Mouse (Mus musculus): ENCODE data around the gene Lrrc2. TPM values are rescaled to one million over a fixed set of nuclear protein-coding genes. Genes with fewer than 3 reads are reported as not detected.

Gene Lrrc2
- total RNA-seq, 2 experiments from 2014 or later: 0.32 to 0.93 TPM

GRCm38 (mm10) chr9:110979411-110979810 is 28.1 kb downstream of the Lrrc2 start:
- intact Hi-C loops (cut with DNase I): no loop called here
- no peak for DNase-seq (ENCODE audit: low spot score in 2 of 2)

- DNase-seq (ENCODE audit: low spot score in 2 of 2): peak; percentile 13
- intact Hi-C loops (cut with DNase I): no loop called here
These were observed 31.0 kb downstream of the Lrrc2 start for GRCm38 (mm10) chr9:110982351-110982750.

DNA sequence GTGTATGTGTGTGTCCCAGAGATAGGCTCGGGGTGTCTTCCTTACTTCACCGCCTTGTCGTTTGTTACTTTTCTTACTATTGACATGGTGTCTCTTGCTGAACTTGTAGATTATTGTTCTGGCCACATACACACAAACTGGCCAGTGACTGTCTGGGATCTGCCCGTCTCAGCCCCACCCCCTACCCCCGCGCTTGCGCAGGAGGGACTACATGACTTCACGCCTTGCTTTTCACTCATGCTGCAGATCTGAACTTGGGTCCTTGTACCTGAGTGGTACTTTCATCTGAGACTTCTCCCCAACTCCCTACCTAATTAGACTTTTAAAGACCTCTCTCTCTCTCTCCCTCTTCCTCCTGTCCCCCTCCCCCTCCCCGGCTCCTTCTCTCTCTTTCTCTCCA is 32.8 kb downstream of the Lrrc2 start:
- intact Hi-C loops (cut with DNase I): no loop called here
- no peak for DNase-seq (ENCODE audit: low spot score in 2 of 2)

- no peak for DNase-seq (ENCODE audit: low spot score in 2 of 2)
- intact Hi-C loops (cut with DNase I): no loop called here
These were observed 34.2 kb downstream of the Lrrc2 start for GRCm38 (mm10) chr9:110985541-110985940.

DNA sequence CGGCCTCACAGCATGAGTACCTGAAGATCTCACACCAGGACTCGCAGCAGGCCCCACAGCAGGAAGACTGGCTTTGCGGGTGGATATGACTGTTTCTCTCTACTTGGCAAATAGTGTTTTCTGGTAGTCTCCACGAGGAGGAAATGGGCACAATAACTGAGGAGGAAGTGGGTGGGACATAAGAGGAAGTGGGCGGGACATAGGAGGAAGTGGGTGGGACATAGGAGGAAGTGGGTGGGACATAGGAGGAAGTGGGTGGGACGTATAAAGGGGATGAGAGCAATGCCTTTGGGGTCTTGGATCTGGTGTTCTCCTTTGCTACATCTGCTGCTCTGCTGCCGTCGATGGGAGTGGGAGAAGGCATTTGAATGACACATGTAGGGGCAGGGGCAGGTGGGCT is 34.6 kb downstream of the Lrrc2 start:
- intact Hi-C loops (cut with DNase I): no loop called here
- DNase-seq (ENCODE audit: low spot score in 2 of 2): no peak

GRCm38 (mm10) chr9:110987331-110987730 is 36.0 kb downstream of the Lrrc2 start:
- no peak for DNase-seq (ENCODE audit: low spot score in 2 of 2)
- intact Hi-C loops (cut with DNase I): no loop called here

DNA sequence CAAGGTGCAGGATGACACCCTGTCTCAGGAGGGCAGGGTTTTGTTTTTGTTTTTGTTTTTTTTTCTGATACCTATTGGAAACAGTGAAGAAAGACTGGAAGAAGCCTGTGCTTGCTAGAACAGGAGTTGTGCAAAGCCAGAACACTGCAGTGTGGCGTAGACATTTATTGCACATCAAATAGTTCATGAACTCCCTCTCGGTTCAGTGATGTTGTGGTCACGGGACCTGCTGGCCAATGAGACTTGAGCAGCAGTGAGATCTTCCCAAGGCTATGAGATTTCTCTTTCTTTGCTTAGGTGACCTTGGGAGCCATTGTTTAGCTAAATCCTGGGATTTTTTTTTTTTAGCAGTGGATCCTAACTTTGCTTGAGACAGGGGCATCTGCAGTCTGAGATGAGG is 36.7 kb downstream of the Lrrc2 start:
- no peak for DNase-seq (ENCODE audit: low spot score in 2 of 2)
- intact Hi-C loops (cut with DNase I): no loop called here

- DNase-seq (ENCODE audit: low spot score in 2 of 2): no peak
- intact Hi-C loops (cut with DNase I): no loop called here
These were observed 37.8 kb downstream of the Lrrc2 start for GRCm38 (mm10) chr9:110989141-110989540.

GRCm38 (mm10) chr9:110989543-110989942 is 38.2 kb downstream of the Lrrc2 start:
- DNase-seq (ENCODE audit: low spot score in 2 of 2): no peak
- intact Hi-C loops (cut with DNase I): no loop called here

- no peak for DNase-seq (ENCODE audit: low spot score in 2 of 2)
- intact Hi-C loops (cut with DNase I): no loop called here
These were observed 38.9 kb downstream of the Lrrc2 start, which contains the start of gene Rtp3 for GRCm38 (mm10) chr9:110990204-110990603. Gene Rtp3 (minus strand): TSS chr9:110990583.

DNA sequence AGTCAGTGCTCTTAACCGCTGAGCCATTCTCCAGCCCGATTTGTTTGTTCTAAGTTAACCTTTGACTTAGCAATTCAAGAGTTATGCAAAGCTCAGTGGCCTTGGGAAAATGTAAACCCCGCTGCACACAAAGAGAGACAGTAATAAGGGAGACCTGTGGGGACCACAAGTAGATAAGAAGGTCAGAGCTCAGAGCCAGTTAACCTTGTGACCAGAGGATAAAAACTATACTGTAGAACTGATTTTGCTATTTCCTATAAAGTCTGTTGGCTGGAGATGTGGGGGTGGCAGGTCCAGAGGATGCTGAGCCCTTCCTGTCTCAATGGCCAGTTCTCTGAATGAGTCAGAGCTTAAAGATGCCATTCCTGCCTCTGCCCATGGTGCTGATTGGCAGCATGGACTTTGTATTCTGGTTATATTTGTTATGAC is 42.0 kb downstream of the Lrrc2 start:
- DNase-seq (ENCODE audit: low spot score in 2 of 2): no peak
- intact Hi-C loops (cut with DNase I): no loop called here

- intact Hi-C loops (cut with DNase I): no loop called here
- peak; percentile 59 to 64 for DNase-seq (ENCODE audit: low spot score in 2 of 2)
These were observed 43.4 kb downstream of the Lrrc2 start for GRCm38 (mm10) chr9:110994716-110995172.

DNA sequence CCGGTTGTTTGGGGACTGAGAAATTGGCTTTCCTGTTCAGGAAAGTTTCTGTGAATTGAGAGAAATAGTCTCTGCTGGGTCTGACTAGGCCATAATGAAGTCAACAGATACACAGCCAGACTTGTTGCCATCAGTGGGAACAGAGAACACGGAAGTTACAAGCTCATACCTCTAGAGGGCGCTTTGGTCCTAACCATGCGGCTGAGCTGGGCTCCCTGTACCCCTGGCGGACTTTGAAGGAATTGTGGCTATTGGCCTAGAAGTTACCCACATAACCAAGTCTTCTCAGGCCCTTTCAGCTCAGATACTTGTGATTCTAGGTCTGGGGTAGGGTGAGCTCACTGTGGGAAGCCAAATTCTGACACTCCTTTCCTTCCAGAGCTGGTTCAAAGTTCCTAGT is 45.9 kb downstream of the Lrrc2 start:
- intact Hi-C loops (cut with DNase I): loop anchor here (2.0 kb wide), 1 partner anchor 76 kb away; no protein-coding TSS in a partner anchor
- DNase-seq (ENCODE audit: low spot score in 2 of 2): peak; percentile 59 to 61

DNA sequence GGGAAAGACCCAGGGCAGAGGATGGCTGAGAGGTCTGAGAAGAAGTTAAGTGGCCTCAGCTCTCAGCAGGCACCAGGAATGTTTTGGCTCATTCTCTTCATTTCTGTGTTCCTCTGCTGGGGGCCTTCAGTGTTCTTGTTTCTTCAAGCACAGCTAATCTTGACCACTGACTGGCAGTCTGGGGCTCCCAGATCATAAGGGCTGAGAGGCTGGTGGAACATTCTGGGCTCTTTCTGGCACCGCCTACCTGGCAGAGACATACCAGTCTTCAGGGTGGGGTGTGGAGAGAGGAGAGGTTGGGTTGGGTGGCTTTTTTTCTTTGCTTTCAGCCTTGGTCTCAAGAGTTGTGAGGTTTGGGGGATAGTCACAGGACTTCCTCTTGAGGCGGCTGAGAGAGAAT is 47.7 kb downstream of the Lrrc2 start:
- DNase-seq (ENCODE audit: low spot score in 2 of 2): no peak
- intact Hi-C loops (cut with DNase I): no loop called here

DNA sequence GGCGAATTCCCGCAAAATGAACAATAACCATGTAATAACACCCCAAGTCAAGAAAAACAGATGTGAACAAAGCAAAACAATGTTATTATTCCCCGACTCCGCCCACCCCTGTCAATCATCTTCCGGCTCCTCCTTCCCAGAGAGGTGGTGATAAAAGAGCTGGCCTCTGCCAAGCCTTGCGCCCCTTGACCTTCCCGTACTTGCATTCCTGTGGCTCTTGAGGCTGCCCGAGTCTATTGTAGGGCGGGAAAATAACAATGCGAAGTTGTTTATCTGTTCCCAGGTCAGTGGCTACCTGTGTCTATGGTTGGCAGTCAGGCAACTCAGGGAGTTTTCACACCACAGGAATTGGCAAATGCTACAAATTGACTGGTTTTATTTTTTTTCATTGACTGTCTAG is 48.5 kb downstream of the Lrrc2 start:
- DNase-seq (ENCODE audit: low spot score in 2 of 2): no peak
- intact Hi-C loops (cut with DNase I): no loop called here

DNA sequence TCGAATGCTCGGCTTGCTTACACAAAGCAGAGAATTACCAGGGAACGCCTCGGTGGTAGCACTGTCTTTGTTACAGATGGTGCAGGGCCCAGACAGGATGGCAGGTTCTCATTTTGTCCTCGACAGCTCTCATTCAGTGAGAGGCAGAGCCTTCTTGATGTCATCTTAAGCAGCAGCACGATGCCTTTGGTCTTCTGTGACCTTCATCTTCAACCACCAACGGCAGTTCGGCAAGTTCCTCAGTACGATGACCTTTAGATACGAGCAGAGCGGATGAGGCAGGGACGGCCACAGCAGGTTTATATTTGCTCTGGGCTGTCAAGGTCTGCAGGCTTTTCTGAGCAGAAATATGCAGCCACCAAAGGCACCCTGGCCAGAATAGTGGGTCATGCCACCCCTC is 50.3 kb downstream of the Lrrc2 start:
- DNase-seq (ENCODE audit: low spot score in 2 of 2): no peak
- intact Hi-C loops (cut with DNase I): no loop called here

DNA sequence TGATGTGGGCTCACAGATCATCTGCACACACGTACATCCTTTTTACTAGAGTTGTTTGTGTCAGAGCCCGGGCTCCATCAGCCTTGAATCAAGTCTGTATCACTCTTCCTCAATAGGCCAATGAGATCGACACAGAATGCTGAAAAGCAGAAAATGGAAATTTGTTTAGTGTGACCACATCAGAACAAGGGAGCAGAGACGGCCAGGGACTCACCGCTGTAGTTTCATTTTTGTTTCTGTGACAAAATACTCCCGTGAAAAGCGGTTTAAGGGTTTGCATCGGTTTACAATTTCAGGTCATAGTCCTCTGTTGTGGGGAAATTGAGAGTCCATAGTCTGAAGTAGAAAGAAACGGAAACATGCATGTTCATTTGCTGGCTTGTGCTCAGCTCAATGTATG is 51.9 kb downstream of the Lrrc2 start:
- no peak for DNase-seq (ENCODE audit: low spot score in 2 of 2)
- intact Hi-C loops (cut with DNase I): no loop called here

- DNase-seq (ENCODE audit: low spot score in 2 of 2): no peak
- intact Hi-C loops (cut with DNase I): no loop called here
These were observed 55.2 kb downstream of the Lrrc2 start for GRCm38 (mm10) chr9:111006544-111006943.

GRCm38 (mm10) chr9:111009763-111010162 is 58.4 kb downstream of the Lrrc2 start:
- intact Hi-C loops (cut with DNase I): no loop called here
- no peak for DNase-seq (ENCODE audit: low spot score in 2 of 2)

DNA sequence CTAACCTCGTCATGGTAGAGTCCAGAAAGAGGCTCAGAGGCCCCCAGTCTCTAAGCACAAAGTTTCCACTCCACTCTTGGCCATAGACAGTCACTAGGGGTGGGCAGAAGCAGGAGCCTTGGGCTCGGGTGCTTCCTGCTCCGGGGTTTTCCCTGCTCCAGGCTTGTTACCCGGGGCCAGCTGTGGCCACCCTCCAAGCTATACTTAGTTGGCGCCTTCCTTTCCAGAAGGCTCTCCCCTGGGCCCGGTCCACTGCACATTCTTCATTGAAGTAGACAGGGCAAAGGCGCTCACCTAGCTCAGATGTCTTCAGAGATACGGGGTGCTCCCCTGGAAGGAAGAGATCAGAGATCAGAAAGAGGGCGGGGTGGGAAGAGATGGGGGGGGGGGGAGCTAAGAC is 60.2 kb downstream of the Lrrc2 start:
- no peak for DNase-seq (ENCODE audit: low spot score in 2 of 2)
- intact Hi-C loops (cut with DNase I): no loop called here

DNA sequence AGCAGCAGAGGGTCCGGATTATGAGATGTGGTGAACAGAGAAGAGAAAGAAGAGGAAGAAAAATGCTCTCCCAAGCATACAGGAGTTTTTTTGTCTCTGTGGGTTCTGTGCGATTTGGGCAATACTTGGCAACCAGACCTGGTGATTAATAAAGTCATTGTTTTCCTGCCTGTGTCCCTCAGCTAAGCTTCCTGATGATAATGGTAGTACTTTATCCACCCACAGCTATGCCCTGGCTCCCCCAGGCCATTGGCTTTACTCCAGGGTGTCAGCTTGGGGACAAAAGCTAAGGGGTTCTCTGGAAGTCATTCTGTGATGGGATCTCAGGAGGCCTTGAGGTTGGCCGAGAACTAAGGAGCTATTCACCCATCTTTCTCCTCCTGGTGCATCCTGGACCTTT is 60.7 kb downstream of the Lrrc2 start:
- DNase-seq (ENCODE audit: low spot score in 2 of 2): no peak
- intact Hi-C loops (cut with DNase I): no loop called here

GRCm38 (mm10) chr9:111015658-111016057 is 64.3 kb downstream of the Lrrc2 start:
- DNase-seq (ENCODE audit: low spot score in 2 of 2): no peak
- intact Hi-C loops (cut with DNase I): no loop called here

Data from left cerebral cortex, postnatal 36 days (tissue).